Mouse (Mus musculus) T-helper 17 cell (primary cell): ENCODE measurements at regions not wholly inside any gene's neighbourhood (a gene's known extent, or its start where the extent isn't known, plus 50 kb on each side); places are given as distances from the start of the nearest gene placed in this dataset.

Source experiments
- in situ Hi-C, 2 experiments: fragments of 300-600 bp; cut with MboI, MseI; formaldehyde crosslinking; loops; 1 replicate in 1 of 2; 2 replicates in 1 of 2; pipeline ENCODE4 v1.15.1; 2025; ENCODE audit warnings: high pct_unique_total_duplicates in 2 of 2

GRCm38 (mm10) chr11:17733075-17733474, 220.6 kb downstream of the Etaa1 start:
- in situ Hi-C loops = no loop called here

- in situ Hi-C loops = no loop called here
These were observed 219.2 kb downstream of the Etaa1 start for GRCm38 (mm10) chr11:17734519-17734918.

- in situ Hi-C loops = no loop called here
These were observed 214.8 kb downstream of the Etaa1 start for GRCm38 (mm10) chr11:17738879-17739278.

- in situ Hi-C loops = no loop called here
These were observed 209.9 kb downstream of the Etaa1 start for GRCm38 (mm10) chr11:17743821-17744220.

GRCm38 (mm10) chr11:17750345-17750744, 203.3 kb downstream of the Etaa1 start:
- in situ Hi-C loops = no loop called here

- in situ Hi-C loops = no loop called here
These were observed 194.5 kb downstream of the Etaa1 start for GRCm38 (mm10) chr11:17759224-17759623.

- in situ Hi-C loops = no loop called here
These were observed 190.3 kb downstream of the Etaa1 start for GRCm38 (mm10) chr11:17763411-17763810.

- in situ Hi-C loops = no loop called here
These were observed 189.5 kb downstream of the Etaa1 start for GRCm38 (mm10) chr11:17764146-17764545.

- in situ Hi-C loops = no loop called here
These were observed 185.3 kb downstream of the Etaa1 start for GRCm38 (mm10) chr11:17768345-17768759.

GRCm38 (mm10) chr11:17768837-17769466, 184.7 kb downstream of the Etaa1 start:
- in situ Hi-C loops = no loop called here

GRCm38 (mm10) chr11:17797632-17798031, 156.0 kb downstream of the Etaa1 start:
- in situ Hi-C loops = no loop called here

GRCm38 (mm10) chr11:17807851-17808250, 145.8 kb downstream of the Etaa1 start:
- in situ Hi-C loops = no loop called here

GRCm38 (mm10) chr11:17811829-17812559, 141.7 kb downstream of the Etaa1 start:
- in situ Hi-C loops = no loop called here

- in situ Hi-C loops = no loop called here
These were observed 111.0 kb downstream of the Etaa1 start for GRCm38 (mm10) chr11:17842642-17843041.

GRCm38 (mm10) chr11:17852405-17852804, 101.3 kb downstream of the Etaa1 start:
- in situ Hi-C loops = no loop called here

- in situ Hi-C loops = no loop called here
These were observed 100.3 kb downstream of the Etaa1 start for GRCm38 (mm10) chr11:17853246-17853804.

- in situ Hi-C loops = no loop called here
These were observed 99.8 kb downstream of the Etaa1 start for GRCm38 (mm10) chr11:17853832-17854231.

- in situ Hi-C loops = no loop called here
These were observed 94.1 kb downstream of the Etaa1 start for GRCm38 (mm10) chr11:17859364-17860131.

- in situ Hi-C loops = no loop called here
These were observed 88.8 kb downstream of the Etaa1 start for GRCm38 (mm10) chr11:17864833-17865397.

GRCm38 (mm10) chr11:17870690-17871089, 83.0 kb downstream of the Etaa1 start:
- in situ Hi-C loops = no loop called here

GRCm38 (mm10) chr11:17871920-17872319, 81.8 kb downstream of the Etaa1 start:
- in situ Hi-C loops = no loop called here

GRCm38 (mm10) chr11:17883276-17883675, 70.4 kb downstream of the Etaa1 start:
- in situ Hi-C loops = loop anchor here in 1 of 2 experiments (25.0 kb wide), 1 partner anchor 954 kb away; no protein-coding TSS in a partner anchor
